Mouse (Mus musculus): ENCODE measurements around the gene AA467197. TPM values are rescaled to one million over a fixed set of nuclear protein-coding genes. Genes with fewer than 3 reads are reported as not detected.
A peak's percentile ranks its signal among the peaks of the same experiment; 100 is the strongest.

AA467197 gene
- polyA plus RNA-seq, 1 experiment from 2014 or later, result 2.5 TPM

DNA sequence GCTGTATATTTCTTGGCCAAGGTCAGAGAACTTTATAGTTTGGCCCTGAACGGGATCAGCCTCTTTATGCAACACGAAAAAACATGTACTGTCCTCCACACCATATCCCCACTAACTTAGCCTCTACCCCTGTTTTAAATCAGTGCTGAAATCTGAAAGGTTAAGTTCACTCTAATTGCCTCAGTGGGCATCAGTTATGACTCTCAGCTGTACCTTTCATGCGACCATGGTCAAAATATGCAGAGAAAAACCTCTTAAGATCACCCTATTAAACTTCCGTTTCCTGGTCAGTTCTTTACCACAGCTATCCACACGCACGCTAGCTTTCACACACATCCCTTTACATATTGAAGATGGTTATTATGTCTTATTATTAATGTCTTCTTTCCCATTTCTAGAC, 6.9 kb upstream of the AA467197 start:
- H3K27ac ChIP-seq (ENCODE audit: low read length), result no peak overlapping the region
- peak overlapping the region; percentile 98 for H3K4me2 ChIP-seq (ENCODE audit: low read depth, low read length)
- no peak for ATAC-seq (ENCODE audit: low read depth)
- no peaks in the 10 kb centered on the region for H3K9me3 ChIP-seq (replicated peaks; ENCODE audit: control insufficient read depth, low read length)
- peak overlapping the region; percentile 88 for H3K4me3 ChIP-seq (ENCODE audit: low read depth, low read length)
- 51% methylated on average over 6 of the region's 6 CpGs for WGBS (ENCODE audit: insufficient replicate concordance)
- H3K27me3 ChIP-seq (ENCODE audit: control insufficient read depth, insufficient read depth, low read depth, low read length), result no peaks in the 10 kb centered on the region; the same call in 1 of the 2 replicates
- H3K9ac ChIP-seq (ENCODE audit: low read depth, low read length), result peak overlapping the region; percentile 69; the same call in 1 of the 2 replicates
- H3K4me1 ChIP-seq (ENCODE audit: control insufficient read depth, low read depth, low read length), result peaks cover 7% of the 10 kb centered on the region
- H3K36me3 ChIP-seq (ENCODE audit: control insufficient read depth, insufficient read depth), result peaks cover 4% of the 10 kb centered on the region

DNA sequence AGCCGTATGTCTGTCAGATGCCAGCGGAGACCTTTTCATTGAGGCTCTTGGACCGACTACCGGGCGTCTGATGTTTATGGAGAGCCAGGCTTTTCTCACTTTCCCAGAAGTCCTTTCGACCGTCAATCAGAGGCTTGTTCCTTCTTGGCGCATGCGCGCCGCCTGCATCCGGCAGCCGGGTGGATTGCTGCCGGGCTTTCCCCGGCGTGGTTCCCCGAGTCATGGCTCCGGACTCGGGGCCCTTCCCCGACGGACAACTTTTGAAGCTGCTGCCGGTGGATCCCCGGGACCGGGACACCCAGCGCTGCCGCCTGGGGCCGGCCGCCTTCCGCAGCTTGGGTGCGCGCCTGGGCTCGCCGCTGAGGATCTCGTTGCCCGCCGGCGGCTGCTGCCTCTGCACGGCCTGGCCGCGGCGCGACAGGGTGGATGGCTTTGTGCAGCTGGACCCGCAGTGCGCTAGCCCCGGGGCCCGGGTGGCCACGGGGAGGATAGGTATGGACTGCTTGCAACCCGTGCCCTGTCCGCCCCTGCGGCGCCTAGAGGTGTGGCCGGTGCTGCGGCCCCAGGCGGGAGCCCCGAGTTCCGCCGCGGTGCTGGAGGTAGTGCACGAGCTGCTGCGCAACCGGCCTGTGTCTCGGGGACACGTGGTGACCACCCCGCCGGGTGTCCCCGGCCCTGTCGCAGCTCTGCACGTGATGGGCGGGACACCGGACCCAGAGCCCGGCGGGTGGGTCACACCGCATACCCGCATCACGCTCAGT, 6.1 kb upstream of the AA467197 start:
- 0% methylated on average over 75 of the region's 75 CpGs for WGBS (ENCODE audit: insufficient replicate concordance)
- peak; percentile 78 for ATAC-seq (ENCODE audit: low read depth)
- Histone ChIP-seq H3K9me3 (replicated peaks; ENCODE audit: control insufficient read depth, low read length) (no peaks in the 10 kb centered on the region), H3K4me1 (ENCODE audit: control insufficient read depth, low read depth, low read length) (peaks cover 7% of the 10 kb centered on the region), H3K27ac (ENCODE audit: low read length) (peak overlapping the region; percentile 4; the same call in 1 of the 2 replicates), H3K27me3 (ENCODE audit: control insufficient read depth, insufficient read depth, low read depth, low read length) (no peaks in the 10 kb centered on the region; the same call in 1 of the 2 replicates), H3K36me3 (ENCODE audit: control insufficient read depth, insufficient read depth) (peaks cover 4% of the 10 kb centered on the region), H3K9ac (ENCODE audit: low read depth, low read length) (peak overlapping the region; percentile 69), H3K4me2 (ENCODE audit: low read depth, low read length) (peak overlapping the region; percentile 98), H3K4me3 (ENCODE audit: low read depth, low read length) (peak overlapping the region; percentile 88)

DNA sequence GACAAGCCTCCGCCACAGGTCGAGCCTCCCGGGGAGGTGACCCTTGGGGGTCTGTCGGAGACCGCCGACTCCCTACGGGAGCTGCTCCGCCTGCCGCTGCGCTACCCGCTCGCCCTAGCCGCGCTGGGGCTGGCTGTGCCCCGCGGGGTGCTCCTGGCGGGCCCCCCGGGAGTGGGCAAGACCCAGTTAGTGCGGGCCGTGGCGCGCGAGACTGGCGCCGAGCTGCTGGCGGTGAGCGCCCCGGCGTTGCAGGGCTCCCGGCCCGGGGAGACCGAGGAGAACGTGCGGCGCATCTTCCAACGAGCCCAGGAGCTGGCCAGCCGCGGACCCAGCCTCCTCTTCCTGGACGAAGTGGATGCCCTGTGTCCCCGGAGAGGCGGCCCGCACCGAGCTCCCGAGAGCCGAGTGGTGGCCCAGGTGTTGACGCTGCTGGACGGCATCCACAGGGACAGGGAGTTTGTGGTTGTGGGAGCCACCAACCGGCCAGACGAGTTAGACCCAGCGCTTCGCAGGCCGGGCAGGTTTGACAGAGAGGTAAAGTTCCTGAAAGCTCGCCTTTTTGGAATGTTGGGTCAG, 5.5 kb upstream of the AA467197 start:
- 0% methylated on average over 51 of the region's 53 CpGs for WGBS (ENCODE audit: insufficient replicate concordance)
- Histone ChIP-seq H3K36me3 (ENCODE audit: control insufficient read depth, insufficient read depth) (peaks cover 4% of the 10 kb centered on the region), H3K27ac (ENCODE audit: low read length) (no peak overlapping the region), H3K4me3 (ENCODE audit: low read depth, low read length) (peak overlapping the region; percentile 88), H3K9ac (ENCODE audit: low read depth, low read length) (peak overlapping the region; percentile 69), H3K27me3 (ENCODE audit: control insufficient read depth, insufficient read depth, low read depth, low read length) (no peaks in the 10 kb centered on the region), H3K4me2 (ENCODE audit: low read depth, low read length) (peak overlapping the region; percentile 98), H3K9me3 (replicated peaks; ENCODE audit: control insufficient read depth, low read length) (no peaks in the 10 kb centered on the region), H3K4me1 (ENCODE audit: control insufficient read depth, low read depth, low read length) (peaks cover 7% of the 10 kb centered on the region)
- peak; percentile 42 for ATAC-seq (ENCODE audit: low read depth)

DNA sequence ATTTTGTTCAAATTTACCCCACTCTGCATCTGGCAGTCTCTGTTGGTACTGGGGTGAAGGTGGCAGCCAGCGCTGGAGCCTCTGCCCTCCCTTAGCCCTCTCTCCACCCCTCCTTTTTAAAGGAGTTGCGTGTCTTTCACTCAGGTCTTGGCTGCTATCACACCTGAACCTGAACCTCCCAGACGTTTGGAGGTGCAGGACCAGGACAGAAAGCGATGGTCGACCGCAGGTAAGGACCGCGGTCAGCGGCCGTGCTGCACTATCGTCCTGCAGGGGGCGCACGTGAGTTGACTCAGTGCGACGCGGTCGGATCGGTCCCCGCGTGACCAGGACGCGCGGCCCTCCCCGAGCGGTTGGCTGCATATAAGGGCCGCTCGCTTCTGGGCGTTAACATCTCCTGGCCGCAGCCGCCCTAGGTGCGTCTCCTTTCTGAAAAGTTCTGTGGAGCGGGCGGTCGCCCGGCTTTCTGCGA, 776 bp downstream of the AA467197 start:
- no peak overlapping the region for H3K27ac ChIP-seq (ENCODE audit: low read length)

DNA sequence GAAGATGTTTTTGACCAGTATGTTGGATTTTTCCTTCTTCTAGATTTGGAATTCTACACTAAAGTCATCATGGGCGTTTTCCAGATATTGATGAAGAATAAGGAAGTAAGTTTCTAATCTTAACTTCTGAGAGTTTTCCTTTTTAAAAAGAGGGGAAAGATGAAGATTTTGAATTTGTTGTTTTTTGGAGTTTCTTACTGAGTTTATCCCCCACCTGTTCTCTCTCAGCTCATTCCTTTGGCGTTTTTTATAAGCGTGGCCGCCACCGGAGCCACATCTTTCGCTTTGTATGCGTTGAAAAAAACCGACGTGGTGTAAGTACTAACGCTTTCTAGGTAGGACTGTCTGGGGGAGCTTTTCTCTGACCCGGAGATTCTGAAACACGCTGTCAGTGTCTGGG, 1.2 kb downstream of the AA467197 start:
- Histone ChIP-seq H3K9ac (ENCODE audit: low read depth, low read length) (0 out of 2 replicates have a peak overlapping the region, but pooled peaks have one; percentile 21), H3K4me3 (ENCODE audit: low read depth, low read length) (peak overlapping the region; percentile 52), H3K36me3 (ENCODE audit: control insufficient read depth, insufficient read depth) (peaks cover 4% of the 10 kb centered on the region), H3K27ac (ENCODE audit: low read length) (no peak overlapping the region), H3K27me3 (ENCODE audit: control insufficient read depth, insufficient read depth, low read depth, low read length) (peaks cover 11% of the 10 kb centered on the region), H3K4me1 (ENCODE audit: control insufficient read depth, low read depth, low read length) (peaks cover 2% of the 10 kb centered on the region; the same call in 1 of the 2 replicates), H3K4me2 (ENCODE audit: low read depth, low read length) (peak overlapping the region; percentile 56), H3K9me3 (replicated peaks; ENCODE audit: control insufficient read depth, low read length) (no peaks in the 10 kb centered on the region)
- ATAC-seq (ENCODE audit: low read depth), result no peak
- 31% methylated on average over 12 of the region's 12 CpGs for WGBS (ENCODE audit: insufficient replicate concordance)

More for the DNA sequence above, 776 bp downstream of the AA467197 start:
- Histone ChIP-seq H3K9me3 (replicated peaks; ENCODE audit: control insufficient read depth, low read length) (no peaks in the 10 kb centered on the region), H3K4me1 (ENCODE audit: control insufficient read depth, low read depth, low read length) (peaks cover 2% of the 10 kb centered on the region; the same call in 1 of the 2 replicates), H3K4me3 (ENCODE audit: low read depth, low read length) (peak overlapping the region; percentile 52), H3K4me2 (ENCODE audit: low read depth, low read length) (peak overlapping the region; percentile 56), H3K27me3 (ENCODE audit: control insufficient read depth, insufficient read depth, low read depth, low read length) (peaks cover 11% of the 10 kb centered on the region), H3K9ac (ENCODE audit: low read depth, low read length) (0 out of 2 replicates have a peak overlapping the region, but pooled peaks have one; percentile 21), H3K36me3 (ENCODE audit: control insufficient read depth, insufficient read depth) (peaks cover 4% of the 10 kb centered on the region)
- peak; percentile 59; the same call in 1 of the 2 replicates for ATAC-seq (ENCODE audit: low read depth)
- WGBS (ENCODE audit: insufficient replicate concordance), result 3% methylated on average over 36 of the region's 36 CpGs

DNA sequence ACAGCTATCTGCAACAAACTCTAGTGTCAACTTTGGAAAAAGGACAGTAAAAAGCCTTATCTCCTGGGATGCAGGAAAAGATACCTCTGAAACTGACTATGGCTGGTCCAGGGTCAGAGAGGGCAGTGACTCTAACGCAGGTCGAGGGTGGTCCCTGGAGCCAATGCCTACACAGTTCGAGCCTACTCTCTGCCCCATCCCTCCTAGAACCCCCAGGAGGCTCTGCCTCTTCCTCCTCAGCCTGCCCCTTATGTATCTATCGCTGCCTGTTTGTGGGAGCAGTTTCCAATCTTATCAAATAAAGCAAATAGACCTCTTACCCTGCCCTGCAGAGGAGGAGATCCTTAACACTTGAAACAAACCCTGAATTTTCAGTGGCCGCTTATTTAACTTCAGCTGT, 1.9 kb downstream of the AA467197 start:
- H3K4me1 ChIP-seq (ENCODE audit: control insufficient read depth, low read depth, low read length), result peaks cover 2% of the 10 kb centered on the region; the same call in 1 of the 2 replicates
- ATAC-seq (ENCODE audit: low read depth), result no peak
- H3K27me3 ChIP-seq (ENCODE audit: control insufficient read depth, insufficient read depth, low read depth, low read length), result peaks cover 11% of the 10 kb centered on the region
- H3K9ac ChIP-seq (ENCODE audit: low read depth, low read length), result no peak overlapping the region
- H3K4me2 ChIP-seq (ENCODE audit: low read depth, low read length), result no peak overlapping the region
- H3K9me3 ChIP-seq (replicated peaks; ENCODE audit: control insufficient read depth, low read length), result no peaks in the 10 kb centered on the region
- no peak overlapping the region for H3K27ac ChIP-seq (ENCODE audit: low read length)
- H3K4me3 ChIP-seq (ENCODE audit: low read depth, low read length), result no peak overlapping the region
- 36% methylated on average over 5 of the region's 5 CpGs for WGBS (ENCODE audit: insufficient replicate concordance)
- no peaks in the 10 kb centered on the region for H3K36me3 ChIP-seq (ENCODE audit: control insufficient read depth, insufficient read depth)

DNA sequence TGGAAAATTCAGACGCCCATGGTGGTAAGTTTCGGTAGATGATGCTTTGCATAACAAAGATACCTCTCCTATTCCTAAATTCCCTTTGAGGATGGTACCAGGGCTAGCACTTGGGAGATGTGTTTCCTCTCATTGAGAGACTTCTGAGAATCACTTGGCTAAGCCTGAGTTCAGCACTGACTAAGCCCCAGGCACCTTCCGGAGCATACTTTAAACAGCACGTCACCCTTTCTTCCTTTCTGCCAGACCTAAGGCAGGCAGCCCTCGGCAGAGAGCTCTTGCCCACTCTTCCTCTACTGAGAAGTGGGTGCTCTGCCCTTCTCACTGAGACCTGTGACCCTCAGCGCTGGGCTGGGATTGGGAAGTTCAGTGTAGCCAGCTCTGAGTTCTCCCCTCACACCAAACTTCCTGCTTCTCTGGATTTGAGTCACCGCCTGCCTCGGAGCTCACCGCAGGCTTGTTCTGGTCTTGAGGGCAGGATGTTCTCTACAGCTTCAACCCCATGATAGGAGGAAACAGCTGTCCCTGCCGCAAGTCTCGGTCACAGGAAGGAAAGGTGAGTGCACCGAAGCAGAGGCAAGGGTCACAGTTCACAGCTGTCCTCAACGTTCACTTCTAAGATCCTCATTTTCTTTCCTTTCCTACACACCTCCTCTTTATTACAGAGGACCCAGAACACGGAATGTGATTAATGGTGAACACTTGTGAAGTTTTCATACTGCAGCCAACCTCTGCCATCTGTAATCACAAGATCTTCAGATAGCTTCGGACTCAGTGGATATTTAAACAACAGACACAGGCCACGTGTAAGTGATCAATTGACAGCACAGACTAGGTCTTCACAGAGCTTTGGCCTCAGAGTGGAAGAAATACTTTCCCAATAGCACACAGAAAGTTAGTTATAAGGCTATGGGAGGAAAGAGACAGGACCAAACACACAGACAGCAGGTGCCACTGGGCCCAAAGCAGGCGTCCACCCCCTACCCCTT, 15.6 kb downstream of the AA467197 start:
- peak overlapping the region; percentile 22; the same call in 1 of the 2 replicates for H3K27ac ChIP-seq (ENCODE audit: low read length)
- no peaks in the 10 kb centered on the region for H3K4me1 ChIP-seq (ENCODE audit: control insufficient read depth, low read depth, low read length)
- peak overlapping the region; percentile 20; the same call in 1 of the 2 replicates for H3K4me2 ChIP-seq (ENCODE audit: low read depth, low read length)
- H3K27me3 ChIP-seq (ENCODE audit: control insufficient read depth, insufficient read depth, low read depth, low read length), result no peaks in the 10 kb centered on the region
- peak; percentile 53 for ATAC-seq (ENCODE audit: low read depth)
- 20% methylated on average over 17 of the region's 17 CpGs for WGBS (ENCODE audit: insufficient replicate concordance)
- no peak overlapping the region for H3K4me3 ChIP-seq (ENCODE audit: low read depth, low read length)
- no peaks in the 10 kb centered on the region for H3K9me3 ChIP-seq (replicated peaks; ENCODE audit: control insufficient read depth, low read length)
- H3K9ac ChIP-seq (ENCODE audit: low read depth, low read length), result no peak overlapping the region
- no peaks in the 10 kb centered on the region for H3K36me3 ChIP-seq (ENCODE audit: control insufficient read depth, insufficient read depth)

DNA sequence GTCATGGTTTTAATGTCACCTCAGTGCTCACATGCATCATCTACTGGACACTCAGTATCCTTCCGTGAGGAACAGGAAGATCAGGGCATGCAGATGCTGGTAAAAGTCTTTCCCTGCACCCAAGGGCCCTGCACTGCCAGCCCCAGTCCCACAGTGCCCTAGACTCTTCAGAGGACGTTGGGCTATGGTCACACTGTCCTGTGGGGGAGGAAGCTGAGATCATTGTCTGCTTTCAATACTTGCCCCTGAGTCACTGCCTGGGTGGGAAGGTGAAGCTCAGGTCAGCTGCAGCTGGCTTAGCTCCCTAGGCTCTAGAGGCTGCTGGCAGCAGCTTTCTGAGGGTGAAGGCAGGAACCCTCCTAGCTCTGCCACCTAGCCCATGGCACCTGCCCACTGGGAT, 19.3 kb downstream of the AA467197 start:
- H3K9ac ChIP-seq (ENCODE audit: low read depth, low read length), result no peak overlapping the region
- no peak overlapping the region for H3K27ac ChIP-seq (ENCODE audit: low read length)
- WGBS (ENCODE audit: insufficient replicate concordance), result 43% methylated on average over 2 of the region's 2 CpGs
- no peak overlapping the region for H3K4me3 ChIP-seq (ENCODE audit: low read depth, low read length)
- no peak overlapping the region for H3K4me2 ChIP-seq (ENCODE audit: low read depth, low read length)
- H3K27me3 ChIP-seq (ENCODE audit: control insufficient read depth, insufficient read depth, low read depth, low read length), result no peaks in the 10 kb centered on the region
- no peak for ATAC-seq (ENCODE audit: low read depth)
- no peaks in the 10 kb centered on the region for H3K9me3 ChIP-seq (replicated peaks; ENCODE audit: control insufficient read depth, low read length)
- H3K36me3 ChIP-seq (ENCODE audit: control insufficient read depth, insufficient read depth), result no peaks in the 10 kb centered on the region
- no peaks in the 10 kb centered on the region for H3K4me1 ChIP-seq (ENCODE audit: control insufficient read depth, low read depth, low read length)
